Mouse (Mus musculus) ES-E14 (cell line): Measurements from ENCODE around the gene Nedd4.
A peak's percentile ranks its signal among the peaks of the same experiment; 100 is the strongest.

Experiments
- CHD2 ChIP-seq: IDR thresholded peaks from 2 replicates; pipeline ENCODE4 v1.6.1; 2014; ENCODE audit warnings: mild to moderate bottlenecking, low read depth, low read length, inconsistent platforms
- HCFC1 ChIP-seq: IDR thresholded peaks from 2 replicates; pipeline ENCODE4 v1.6.1; 2012; ENCODE audit warnings: low read length, inconsistent platforms, borderline replicate concordance; ENCODE audit not compliant: insufficient read depth
- MAFK ChIP-seq: IDR thresholded peaks from 2 replicates; pipeline ENCODE4 v1.6.1; 2014; ENCODE audit warnings: mild to moderate bottlenecking, low read depth, low read length, inconsistent platforms; ENCODE audit not compliant: insufficient read depth
- ZC3H11A ChIP-seq: IDR thresholded peaks from 2 replicates; pipeline ENCODE4 v1.6.1; 2012; ENCODE audit warnings: low read depth, mild to moderate bottlenecking, inconsistent platforms, low read length, borderline replicate concordance
- ZNF384 ChIP-seq: IDR thresholded peaks from 2 replicates; pipeline ENCODE4 v1.6.1; 2012; ENCODE audit warnings: low read depth, low read length, inconsistent platforms

DNA sequence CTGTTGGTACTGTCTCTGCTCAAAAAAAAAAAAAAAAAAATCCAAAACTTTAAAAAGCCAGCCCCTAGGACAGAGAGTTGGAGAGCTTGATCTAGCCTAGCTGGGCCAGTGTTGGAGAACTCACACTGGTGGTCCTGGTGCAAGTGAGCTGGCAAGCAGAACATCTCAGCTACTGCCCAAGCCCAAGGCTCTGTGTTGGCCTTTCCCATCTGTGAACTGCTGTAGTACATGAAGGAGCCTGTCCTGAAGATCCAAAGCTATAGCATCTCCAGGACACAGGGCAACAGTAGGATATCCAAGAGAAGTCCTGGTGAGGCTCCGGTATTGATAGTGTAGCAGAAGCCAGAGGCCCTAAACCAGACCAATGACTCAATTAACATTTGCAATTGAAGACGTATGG, 88.1 kb downstream of the Nedd4 start:
- no peak for TF ChIP-seq HCFC1
- TF ChIP-seq MAFK = no peak
- 0 out of 2 replicates have a peak, but pooled peaks have one; percentile 10 for TF ChIP-seq ZNF384
- TF ChIP-seq CHD2 = no peak
- TF ChIP-seq ZC3H11A = no peak
